Mouse (Mus musculus) lung, embryonic 14.5 days (tissue): ENCODE data around the gene Gbgt1. TPM values are rescaled to one million over a fixed set of nuclear protein-coding genes. Genes with fewer than 3 reads are reported as not detected.

ENCODE experiments used
- ATAC-seq: fragments of 200-750 bp; cut with Nextera tagmentation; 2 replicates; pipeline ENCODE4 v1.8.0; 2017; ENCODE audit warnings: mild to moderate bottlenecking, moderate TSS enrichment, moderate library complexity; ENCODE audit not compliant: insufficient read depth
- DNase-seq: peaks from one replicate; pipeline ENCODE4 v3.0.0-alpha.2; 2015
- H3K27ac ChIP-seq: fragments of 300-500 bp; sonication (generic); 2 replicates; pipeline ENCODE4 v1.5.1; 2014; ENCODE audit warnings: low read depth, mild to moderate bottlenecking, moderate library complexity
- H3K27me3 ChIP-seq: fragments of 300-500 bp; sonication (generic); 2 replicates; pipeline ENCODE4 v1.6.1; 2014; ENCODE audit warnings: low read length, control low read depth; ENCODE audit not compliant: insufficient read depth
- H3K36me3 ChIP-seq: fragments of 300-500 bp; sonication (generic); 2 replicates; pipeline ENCODE4 v1.6.1; 2014; ENCODE audit warnings: control low read depth; ENCODE audit not compliant: insufficient read depth
- H3K4me1 ChIP-seq: fragments of 300-500 bp; sonication (generic); 2 replicates; pipeline ENCODE4 v1.6.1; 2014; ENCODE audit warnings: antibody characterized with exemption, control low read depth; ENCODE audit not compliant: insufficient read depth
- H3K4me2 ChIP-seq: fragments of 300-500 bp; sonication (generic); 2 replicates; pipeline ENCODE4 v1.6.1; 2014; ENCODE audit warnings: mild to moderate bottlenecking
- H3K4me3 ChIP-seq: fragments of 300-500 bp; sonication (generic); 2 replicates; pipeline ENCODE4 v1.5.1; 2014; ENCODE audit warnings: low read depth, low read length
- H3K9ac ChIP-seq: fragments of 300-500 bp; sonication (generic); 2 replicates; pipeline ENCODE4 v1.6.1; 2014
- H3K9me3 ChIP-seq: fragments of 300-500 bp; sonication (generic); 2 replicates; pipeline ENCODE4 v1.6.1; 2016; ENCODE audit warnings: low read depth, low read length, control low read depth
- CTCF ChIP-seq: IDR thresholded peaks from 2 replicates; pipeline ENCODE4 v1.5.1; 2016; ENCODE audit warnings: antibody characterized with exemption, low read depth
- WGBS: fragments of 180-500 bp; shearing (Covaris S2); extraction: QIAGEN DNeasy Blood & Tissue Kit; methylation state at CpG from one replicate; pipeline ENCODE4 v1.1.7; 2014; 5-methylcytosine and 5-hydroxymethylcytosine counted together
- polyA plus RNA-seq: library from polyadenylated mRNA; unstranded; fragments of >200 nt; fragmentation: Nextera tagmentation; extraction: Ambion mirVana; gene quantifications from 2 replicates; pipeline ENCODE4 v1.2.1, GENCODE M21; 2014

Gene Gbgt1
- polyA plus RNA-seq, 1 experiment from 2014 or later = 0.41 TPM

DNA sequence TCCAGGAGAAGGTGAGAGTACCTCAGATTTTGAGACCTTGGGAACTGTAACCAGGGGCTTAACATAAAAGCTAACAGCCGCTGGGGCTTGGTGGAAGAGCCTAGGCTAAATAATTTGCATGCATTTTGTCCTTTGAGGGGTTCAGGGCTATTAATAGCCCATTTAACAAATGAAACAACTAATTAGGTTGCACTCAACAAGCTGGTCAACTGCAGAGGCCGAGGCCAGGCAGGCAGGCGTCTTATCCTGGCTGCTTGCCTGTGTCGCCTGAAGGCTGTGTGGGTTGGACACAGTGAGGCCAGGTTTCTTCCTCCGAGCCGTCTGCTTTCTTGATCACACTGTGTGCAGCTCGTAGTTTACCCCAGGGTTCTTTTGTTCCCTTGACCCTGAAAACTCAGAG, 39.0 kb downstream of the Gbgt1 start:
- peak; percentile 73 for DNase-seq
- ATAC-seq = no peak
- TF ChIP-seq CTCF = no peak
- H3K27ac ChIP-seq = peak overlapping the region; percentile 37; the same call in 1 of the 2 replicates
- 31% methylated on average over 7 of the region's 7 CpGs for WGBS
- no peaks in the 10 kb centered on the region for H3K9me3 ChIP-seq
- H3K9ac ChIP-seq = no peak overlapping the region
- no peaks in the 10 kb centered on the region for H3K36me3 ChIP-seq
- no peaks in the 10 kb centered on the region for H3K27me3 ChIP-seq
- H3K4me2 ChIP-seq = peak overlapping the region; percentile 77
- H3K4me1 ChIP-seq = peaks cover 36% of the 10 kb centered on the region
- peak overlapping the region; percentile 10; the same call in 1 of the 2 replicates for H3K4me3 ChIP-seq

DNA sequence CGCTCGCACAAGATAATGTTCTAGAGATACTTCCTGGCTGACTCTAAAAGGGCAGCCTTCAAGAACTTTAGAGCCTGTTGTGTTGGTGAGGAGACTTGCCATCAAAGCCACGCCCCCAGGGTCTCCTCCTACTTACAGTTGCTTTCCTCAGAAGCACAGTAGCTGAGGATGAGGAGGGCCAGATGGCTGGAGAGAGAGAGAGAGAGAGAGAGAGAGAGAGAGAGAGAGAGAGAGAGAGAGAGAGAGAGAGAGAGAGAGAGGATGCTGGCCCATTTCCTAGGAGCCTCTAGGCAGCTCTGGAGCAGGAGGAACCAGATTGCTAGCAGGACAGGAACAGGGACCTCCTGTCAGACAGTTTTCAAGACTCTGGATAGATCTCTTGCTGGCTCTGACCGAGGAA, 39.5 kb downstream of the Gbgt1 start:
- no peaks in the 10 kb centered on the region for H3K9me3 ChIP-seq
- no peak for TF ChIP-seq CTCF
- no peaks in the 10 kb centered on the region for H3K27me3 ChIP-seq
- peak overlapping the region; percentile 77 for H3K4me2 ChIP-seq
- peak overlapping the region; percentile 37; the same call in 1 of the 2 replicates for H3K27ac ChIP-seq
- no peak overlapping the region for H3K9ac ChIP-seq
- DNase-seq = peak; percentile 81
- no peak overlapping the region for H3K4me3 ChIP-seq
- 34% methylated on average over 4 of the region's 4 CpGs for WGBS
- peak; percentile 14; the same call in 1 of the 2 replicates for ATAC-seq
- no peaks in the 10 kb centered on the region for H3K36me3 ChIP-seq
- peaks cover 36% of the 10 kb centered on the region for H3K4me1 ChIP-seq

GRCm38 (mm10) chr2:28536766-28537633, 40.3 kb downstream of the Gbgt1 start:
- peaks cover under 1% of the 10 kb centered on the region; the same call in 1 of the 2 replicates for H3K36me3 ChIP-seq
- H3K4me2 ChIP-seq = no peak overlapping the region
- ATAC-seq (no peak), DNase-seq (no peak)
- no peak overlapping the region for H3K9ac ChIP-seq
- peak overlapping the region; percentile 27; the same call in 1 of the 2 replicates for H3K27ac ChIP-seq
- no peaks in the 10 kb centered on the region for H3K9me3 ChIP-seq
- H3K4me1 ChIP-seq = peaks cover 36% of the 10 kb centered on the region
- H3K4me3 ChIP-seq = no peak overlapping the region
- TF ChIP-seq CTCF = no peak
- no peaks in the 10 kb centered on the region for H3K27me3 ChIP-seq
- WGBS = 66% methylated on average over 11 of the region's 11 CpGs

DNA sequence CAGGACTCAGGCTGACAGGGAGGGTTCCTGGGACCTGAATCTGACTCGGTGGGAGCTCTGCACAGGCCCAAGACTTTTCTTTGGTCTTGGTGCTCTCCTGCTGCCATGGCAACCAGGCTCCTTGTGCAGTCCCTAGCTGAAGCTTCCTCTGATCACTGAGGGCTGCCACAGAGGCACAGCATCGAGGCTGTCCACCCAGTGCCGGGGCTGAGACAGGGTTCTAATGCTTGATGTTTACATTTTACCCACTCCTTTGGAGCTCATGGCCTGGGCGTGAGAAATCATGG, 40.9 kb downstream of the Gbgt1 start:
- no peak overlapping the region for H3K4me3 ChIP-seq
- H3K9ac ChIP-seq = no peak overlapping the region
- no peak for ATAC-seq
- H3K9me3 ChIP-seq = no peaks in the 10 kb centered on the region
- H3K27me3 ChIP-seq = no peaks in the 10 kb centered on the region
- no peak overlapping the region for H3K4me2 ChIP-seq
- peaks cover 36% of the 10 kb centered on the region for H3K4me1 ChIP-seq
- H3K27ac ChIP-seq = no peak overlapping the region
- no peak for DNase-seq
- H3K36me3 ChIP-seq = peaks cover 6% of the 10 kb centered on the region
- WGBS = 30% methylated on average over 4 of the region's 4 CpGs
- TF ChIP-seq CTCF = no peak

GRCm38 (mm10) chr2:28537995-28538816, 41.5 kb downstream of the Gbgt1 start:
- ATAC-seq (no peak), DNase-seq (no peak)
- Histone ChIP-seq H3K27me3 (no peaks in the 10 kb centered on the region), H3K4me2 (no peak overlapping the region), H3K27ac (peak overlapping the region; percentile 67; the same call in 1 of the 2 replicates), H3K4me3 (no peak overlapping the region), H3K36me3 (peaks cover 11% of the 10 kb centered on the region), H3K4me1 (peaks cover 30% of the 10 kb centered on the region), H3K9ac (no peak overlapping the region), H3K9me3 (no peaks in the 10 kb centered on the region)
- 73% methylated on average over 8 of the region's 8 CpGs for WGBS
- no peak for TF ChIP-seq CTCF

DNA sequence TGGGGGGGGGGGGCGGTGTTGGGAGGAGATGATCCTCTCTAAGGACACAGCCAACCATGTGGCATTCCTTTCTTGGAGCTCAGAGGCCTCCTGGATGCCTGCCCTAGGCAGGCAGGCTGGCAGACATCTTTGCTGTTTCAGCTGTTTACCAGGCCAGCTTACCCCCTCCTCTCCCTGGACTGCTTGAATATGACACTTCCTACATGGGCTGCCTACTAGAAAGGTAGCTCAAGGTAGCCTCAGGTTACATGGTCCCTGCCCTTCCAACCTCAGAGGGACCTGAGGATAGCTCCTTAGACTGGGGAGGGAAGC, 42.1 kb downstream of the Gbgt1 start:
- no peak overlapping the region for H3K4me3 ChIP-seq
- WGBS = 27% methylated on average over 1 of the region's 1 CpGs
- peak overlapping the region; percentile 67; the same call in 1 of the 2 replicates for H3K27ac ChIP-seq
- H3K27me3 ChIP-seq = no peaks in the 10 kb centered on the region
- no peaks in the 10 kb centered on the region for H3K9me3 ChIP-seq
- ATAC-seq (no peak; the same call in 1 of the 2 replicates), DNase-seq (no peak)
- TF ChIP-seq CTCF = no peak
- H3K4me2 ChIP-seq = 0 out of 2 replicates have a peak overlapping the region, but pooled peaks have one; percentile 7
- H3K4me1 ChIP-seq = peaks cover 28% of the 10 kb centered on the region
- H3K36me3 ChIP-seq = peaks cover 16% of the 10 kb centered on the region
- peak overlapping the region; percentile 22; the same call in 1 of the 2 replicates for H3K9ac ChIP-seq

- Histone ChIP-seq H3K4me2 (peak overlapping the region; percentile 25; the same call in 1 of the 2 replicates), H3K9ac (peak overlapping the region; percentile 22; the same call in 1 of the 2 replicates), H3K36me3 (peaks cover 21% of the 10 kb centered on the region), H3K27me3 (no peaks in the 10 kb centered on the region), H3K4me1 (peaks cover 26% of the 10 kb centered on the region), H3K9me3 (no peaks in the 10 kb centered on the region), H3K27ac (peak overlapping the region; percentile 67; the same call in 1 of the 2 replicates), H3K4me3 (no peak overlapping the region)
- peak; percentile 79 for DNase-seq
- TF ChIP-seq CTCF = no peak
- ATAC-seq = peak; percentile 65
- 47% methylated on average over 7 of the region's 7 CpGs for WGBS
These were observed 42.5 kb downstream of the Gbgt1 start for GRCm38 (mm10) chr2:28539206-28539605.
